Mouse (Mus musculus) thymus, postnatal 4 days (tissue): ENCODE results near the gene Cfap43.
A peak's percentile ranks its signal among the peaks of the same experiment; 100 is the strongest.

Experiments used
- DNase-seq: peaks from one replicate; pipeline ENCODE4 v3.0.0; 2021

Gene Cfap43

DNA sequence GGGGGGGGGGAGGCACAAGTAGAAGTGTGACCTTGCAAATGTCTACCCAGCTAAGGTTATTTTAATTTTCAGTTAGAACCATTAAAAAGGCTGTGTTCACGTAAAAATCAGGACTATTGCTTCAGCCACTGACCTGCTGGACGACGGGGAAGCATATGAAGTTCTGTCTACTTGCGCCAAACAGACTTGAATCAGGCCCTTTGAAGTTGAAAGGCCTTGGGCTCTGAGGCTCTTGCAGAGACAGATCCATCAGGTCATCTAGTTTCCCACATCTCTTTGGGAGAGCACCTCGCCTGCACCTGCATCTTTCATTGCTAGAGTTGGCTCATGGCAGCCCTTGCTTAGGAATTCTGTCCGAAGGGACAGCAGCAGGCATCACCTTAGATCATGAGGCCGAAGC, 5.7 kb downstream of the Cfap43 start:
- no peak for DNase-seq

DNA sequence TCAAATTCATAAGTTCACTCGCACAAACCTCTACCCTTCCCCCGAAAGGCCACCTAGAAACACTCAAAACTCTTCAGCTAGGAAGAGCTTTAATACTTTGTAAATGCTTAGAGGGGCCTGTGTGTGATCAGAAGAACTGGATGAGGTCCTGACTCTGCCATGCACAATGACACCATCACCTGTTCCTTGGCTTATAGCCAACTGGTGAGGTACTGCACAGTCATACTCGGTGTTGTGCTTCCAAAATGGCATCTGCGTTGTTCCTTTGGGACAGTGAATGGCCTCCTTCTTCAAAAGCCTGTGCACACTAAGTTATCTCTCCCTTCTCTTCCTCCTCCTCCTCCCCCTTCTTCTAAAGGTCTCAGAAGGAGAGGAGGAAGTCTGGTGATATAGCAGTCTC, 8.3 kb downstream of the Cfap43 start:
- DNase-seq = no peak

DNA sequence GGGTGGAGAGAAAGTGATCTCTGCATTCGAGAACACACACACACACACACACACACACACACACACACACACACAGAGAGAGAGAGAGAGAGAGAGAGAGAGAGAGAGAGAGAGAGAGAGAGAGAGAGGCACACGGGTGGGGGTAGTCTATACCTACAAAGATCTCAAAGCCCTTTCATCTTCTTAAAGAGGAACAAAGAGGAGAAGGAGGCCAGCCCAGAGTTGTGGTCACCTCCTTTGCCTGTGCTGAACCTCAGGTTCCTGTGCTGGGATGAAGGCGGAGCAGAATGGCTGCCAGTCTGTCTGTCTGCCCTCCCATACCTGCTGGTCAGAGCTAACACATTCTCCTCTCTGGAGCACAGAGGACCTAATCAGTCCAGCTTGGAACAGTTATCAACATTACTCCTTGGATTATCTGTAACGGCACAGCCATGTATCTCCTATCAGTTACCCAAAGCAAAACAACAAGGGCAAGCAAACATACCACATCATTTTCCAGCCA, 8.9 kb downstream of the Cfap43 start:
- peak; percentile 42 for DNase-seq

DNA sequence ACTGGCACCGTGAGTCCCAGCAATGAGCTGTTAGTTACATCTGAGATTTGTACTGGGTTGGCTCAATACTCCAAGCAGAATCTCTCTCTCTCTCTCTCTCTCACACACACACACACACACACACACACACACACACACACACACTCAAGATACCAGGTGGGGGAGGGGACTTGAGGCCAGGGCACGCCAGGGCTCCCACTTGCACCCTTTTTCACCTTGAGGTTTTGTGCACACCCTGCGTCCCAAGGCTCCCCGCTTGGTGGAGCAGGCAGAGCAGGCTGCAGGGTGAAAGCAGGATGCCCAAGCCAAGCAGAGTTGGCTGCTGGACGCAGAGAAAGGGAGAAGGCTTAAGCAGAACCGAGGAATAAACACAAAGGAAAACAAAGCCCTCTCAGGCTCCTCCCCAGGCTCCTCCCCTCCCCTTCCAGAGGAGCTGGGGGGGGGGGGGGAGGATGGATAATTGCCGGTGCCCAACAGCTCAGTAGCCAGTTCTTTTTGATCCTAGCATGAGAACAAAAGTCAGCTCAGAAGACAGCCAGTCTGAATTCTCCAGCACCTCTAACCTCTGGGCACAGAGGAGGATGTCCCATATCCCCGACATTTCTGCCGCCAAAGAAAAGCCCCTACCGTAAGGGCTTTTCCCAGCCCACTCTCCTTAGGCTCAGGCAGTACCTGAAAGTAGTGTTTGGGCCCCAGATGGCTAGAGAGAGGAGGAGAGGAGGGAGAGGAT, 9.5 kb downstream of the Cfap43 start:
- peak; percentile 47 for DNase-seq

DNA sequence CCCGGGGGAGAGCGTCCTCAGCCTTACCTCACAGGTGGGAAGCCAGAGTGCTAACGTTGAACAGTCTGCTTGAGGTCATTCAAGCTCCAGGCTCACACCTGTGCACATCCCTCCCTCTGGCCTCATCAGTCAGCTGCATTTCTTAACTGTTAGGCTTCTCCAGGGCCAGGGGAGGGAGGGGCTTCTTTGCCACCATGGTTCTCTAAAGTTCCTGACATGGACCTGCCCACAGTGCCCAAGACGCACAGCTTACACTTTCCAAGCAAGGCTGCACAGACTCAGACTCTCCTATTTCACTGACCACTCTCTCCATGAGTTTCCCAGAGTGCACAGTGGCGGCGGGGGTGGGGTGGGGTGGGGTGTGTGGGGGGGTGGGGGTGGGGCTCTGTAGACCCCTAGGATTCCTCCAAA, 10.1 kb downstream of the Cfap43 start:
- DNase-seq = no peak

DNA sequence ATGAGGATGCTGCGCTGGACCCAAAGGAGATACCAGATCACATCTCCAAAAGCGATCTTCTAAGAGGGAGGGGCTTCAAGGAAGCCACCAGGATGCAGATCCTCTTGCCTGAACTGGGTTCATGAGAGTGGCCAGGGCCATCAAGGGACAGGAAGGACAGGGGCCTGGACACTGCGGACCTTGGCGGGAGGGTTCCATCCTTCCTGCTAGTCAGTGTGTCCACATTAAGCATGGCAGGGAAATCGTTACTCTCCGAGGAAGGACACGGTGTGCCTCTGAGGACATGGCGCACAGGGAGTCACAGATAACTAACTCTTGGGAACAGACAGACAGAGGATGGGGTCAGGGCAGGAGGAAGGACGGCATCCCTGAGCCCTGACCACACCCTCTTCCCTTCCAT, 11.5 kb downstream of the Cfap43 start:
- DNase-seq = no peak

DNA sequence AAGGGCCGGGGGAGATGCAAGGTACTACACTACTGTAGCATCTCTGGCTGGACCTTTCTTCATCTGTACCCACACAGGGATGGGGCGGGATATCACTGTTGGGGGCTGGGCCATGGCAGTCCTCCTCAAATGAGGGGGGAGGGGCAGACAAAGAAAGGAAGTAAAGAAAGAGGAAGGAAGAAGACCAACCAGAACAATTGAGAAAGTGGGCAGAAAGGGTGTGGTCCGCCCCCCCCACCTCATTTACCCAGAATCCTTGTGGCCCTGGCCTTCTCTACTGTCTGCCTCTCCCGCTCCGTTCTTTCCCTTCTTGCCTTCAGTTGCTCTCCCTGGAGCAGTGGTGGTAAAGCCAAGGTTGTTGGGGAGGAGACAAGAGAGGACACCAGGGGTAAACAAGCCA, 13.5 kb downstream of the Cfap43 start:
- DNase-seq = peak; percentile 9

DNA sequence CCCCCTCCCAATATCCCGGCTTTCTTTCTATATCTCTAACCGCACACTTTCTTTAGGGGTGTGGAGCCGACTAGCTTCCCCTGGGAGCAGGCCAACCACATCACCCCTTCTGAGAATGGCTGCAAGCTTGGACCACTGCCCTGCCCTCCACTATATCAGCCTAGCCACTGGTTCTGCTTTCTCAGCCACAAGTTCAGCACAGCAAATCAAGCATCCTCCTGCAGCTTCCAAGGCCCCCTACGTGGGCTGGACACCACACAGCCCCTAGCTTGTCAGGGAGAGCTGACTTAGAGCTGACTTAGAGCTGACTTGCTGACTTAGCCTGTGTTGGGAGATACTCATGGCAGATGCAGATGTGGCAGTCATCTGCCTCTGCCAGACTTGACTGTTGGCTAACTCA, 14.0 kb downstream of the Cfap43 start:
- no peak for DNase-seq

DNA sequence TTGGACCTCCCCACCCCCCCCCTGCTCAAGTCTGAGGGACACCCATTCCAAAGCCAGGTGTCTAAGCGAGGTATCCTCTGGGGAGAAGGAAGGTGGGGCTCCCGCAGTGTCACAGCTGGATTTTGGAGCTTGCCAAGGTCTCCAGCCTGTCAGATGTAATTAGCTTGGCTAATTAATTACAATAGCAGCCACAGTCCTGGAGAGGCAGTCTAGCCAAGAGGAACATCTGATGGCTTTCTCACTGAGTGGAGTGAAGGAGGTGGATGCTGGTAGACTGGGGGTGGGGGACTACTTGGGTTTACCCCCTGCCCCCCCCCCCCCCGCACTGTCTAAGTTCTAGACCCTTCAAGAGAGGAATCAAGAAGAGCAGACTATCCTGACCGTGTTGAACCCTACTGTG, 15.4 kb downstream of the Cfap43 start:
- DNase-seq = no peak

DNA sequence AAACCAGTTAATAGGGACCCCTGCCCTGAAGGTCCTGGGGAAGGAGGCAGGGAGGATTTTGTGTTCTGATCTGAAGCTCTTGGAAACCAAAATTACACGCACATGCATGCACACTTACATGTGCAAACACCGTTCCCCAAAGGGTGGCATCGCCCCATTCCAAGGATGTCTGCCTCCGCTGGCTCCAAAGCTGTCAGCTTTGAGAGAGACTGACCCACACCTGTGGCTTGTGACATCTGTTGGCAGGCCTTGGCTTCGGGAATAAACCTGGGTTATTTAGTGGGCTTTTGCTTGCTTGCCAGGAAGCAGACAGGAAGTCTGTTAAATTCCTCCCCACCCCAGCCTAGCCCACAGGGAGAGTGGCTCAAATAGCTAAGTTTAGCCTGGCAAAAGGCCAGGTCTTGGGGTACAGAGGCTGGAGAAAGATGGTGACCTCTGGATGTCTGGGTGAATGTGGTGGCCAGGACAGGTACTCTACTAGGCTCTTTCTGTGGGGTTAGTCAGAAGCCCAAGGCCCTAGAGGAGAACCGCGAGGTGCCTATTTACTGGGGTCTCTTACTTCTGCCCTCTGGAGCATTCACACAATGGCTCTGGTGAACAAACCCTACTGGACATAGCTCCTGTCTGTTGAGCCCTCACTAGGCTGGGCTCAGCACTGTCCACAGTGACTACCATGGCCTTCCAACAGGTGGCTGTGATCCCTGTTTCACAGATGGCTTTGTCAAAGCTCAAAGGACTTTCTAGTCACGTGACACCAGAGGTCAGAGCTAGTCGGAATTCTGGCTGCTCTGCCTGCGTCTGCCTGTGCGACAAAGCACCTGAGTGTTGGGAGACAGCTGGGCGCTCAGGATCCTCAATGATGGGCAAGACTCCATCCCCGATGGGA, 16.5 kb downstream of the Cfap43 start:
- no peak for DNase-seq

DNA sequence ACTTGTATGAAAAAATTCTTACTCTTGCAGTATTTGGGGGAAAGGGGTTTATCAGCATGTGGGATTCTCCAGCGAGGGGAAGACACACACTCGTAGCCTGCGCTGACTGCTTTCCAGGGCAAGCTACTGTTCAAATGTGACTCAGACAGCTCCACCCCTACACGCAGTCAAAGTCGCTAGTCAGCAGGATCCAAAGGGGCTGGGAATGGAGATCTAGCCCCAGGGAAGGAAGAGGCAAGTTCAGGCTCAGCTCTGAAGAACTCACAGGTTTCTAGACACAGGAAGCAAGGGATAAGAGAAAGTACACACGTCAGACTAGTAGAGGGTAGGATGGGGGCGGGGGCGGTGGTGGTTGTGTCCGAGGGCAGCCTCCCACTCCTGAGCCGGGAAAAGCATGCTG, 18.5 kb downstream of the Cfap43 start:
- no peak for DNase-seq

DNA sequence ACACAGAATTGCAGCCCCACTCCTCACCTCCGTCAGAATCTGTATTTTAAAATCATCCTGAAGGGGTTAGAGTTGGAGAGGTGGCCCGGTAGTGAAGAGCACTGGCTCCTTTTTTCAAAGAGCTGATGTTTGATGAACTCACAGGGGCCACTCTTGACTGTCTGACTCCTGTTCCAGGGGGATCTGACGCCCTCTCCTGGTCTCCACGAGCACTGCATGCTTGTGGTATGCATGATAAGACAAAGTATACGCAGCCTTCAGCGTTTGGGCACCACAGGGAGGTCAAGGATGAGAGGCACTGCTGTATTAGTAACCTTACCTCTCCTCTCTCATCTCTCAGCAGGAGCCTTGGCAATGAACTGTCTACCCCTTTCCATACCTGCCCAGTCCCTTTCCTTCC, 19.1 kb downstream of the Cfap43 start:
- DNase-seq = peak; percentile 51

DNA sequence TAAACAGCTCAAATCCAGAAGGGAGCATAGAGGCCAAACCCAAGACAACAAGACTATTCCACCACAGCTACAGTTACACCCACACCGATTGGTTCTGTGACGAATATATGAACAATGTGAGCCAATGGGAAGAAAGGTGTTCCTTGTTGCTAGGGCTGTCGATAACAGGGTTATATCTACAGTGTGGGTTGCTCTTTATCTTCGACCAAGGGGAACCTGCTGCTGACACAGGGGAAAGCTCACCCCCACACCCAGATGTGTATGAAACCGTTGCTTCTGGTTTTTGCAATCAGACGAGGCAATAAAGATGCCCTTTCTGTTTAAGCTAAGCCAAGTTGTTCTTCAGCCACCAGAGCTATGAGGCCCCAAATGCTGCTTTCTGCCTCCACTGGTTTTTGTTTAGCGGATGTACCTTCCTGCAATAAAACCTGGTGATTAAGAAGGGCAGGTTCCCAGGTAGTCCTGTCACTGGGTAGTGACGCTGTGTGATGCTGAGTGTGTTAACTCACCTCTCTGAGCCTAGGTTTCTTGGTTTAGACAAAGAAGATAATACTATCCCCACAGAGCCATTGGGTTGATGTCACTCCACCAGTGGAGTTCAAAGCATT, 20.5 kb downstream of the Cfap43 start:
- no peak for DNase-seq

DNA sequence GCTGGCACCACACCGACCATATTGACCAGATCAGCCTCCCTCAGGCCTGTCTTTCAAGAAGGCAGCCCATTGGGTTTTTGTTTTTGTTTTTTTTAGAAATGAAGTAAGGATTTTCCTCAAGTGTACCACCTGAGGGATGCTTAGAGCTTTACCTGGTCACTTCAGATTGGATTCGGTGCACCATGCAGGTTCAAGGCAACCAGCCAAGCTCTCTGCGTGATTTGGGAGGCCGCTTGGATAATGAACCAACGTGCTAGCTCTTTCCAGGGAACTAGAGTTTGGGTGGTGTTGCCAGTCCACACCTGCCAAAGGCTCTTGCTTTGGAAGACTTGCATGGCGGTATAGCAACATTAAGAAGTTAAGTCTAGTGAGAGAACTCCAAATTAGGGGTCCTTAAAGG, 26.0 kb downstream of the Cfap43 start:
- DNase-seq = no peak

DNA sequence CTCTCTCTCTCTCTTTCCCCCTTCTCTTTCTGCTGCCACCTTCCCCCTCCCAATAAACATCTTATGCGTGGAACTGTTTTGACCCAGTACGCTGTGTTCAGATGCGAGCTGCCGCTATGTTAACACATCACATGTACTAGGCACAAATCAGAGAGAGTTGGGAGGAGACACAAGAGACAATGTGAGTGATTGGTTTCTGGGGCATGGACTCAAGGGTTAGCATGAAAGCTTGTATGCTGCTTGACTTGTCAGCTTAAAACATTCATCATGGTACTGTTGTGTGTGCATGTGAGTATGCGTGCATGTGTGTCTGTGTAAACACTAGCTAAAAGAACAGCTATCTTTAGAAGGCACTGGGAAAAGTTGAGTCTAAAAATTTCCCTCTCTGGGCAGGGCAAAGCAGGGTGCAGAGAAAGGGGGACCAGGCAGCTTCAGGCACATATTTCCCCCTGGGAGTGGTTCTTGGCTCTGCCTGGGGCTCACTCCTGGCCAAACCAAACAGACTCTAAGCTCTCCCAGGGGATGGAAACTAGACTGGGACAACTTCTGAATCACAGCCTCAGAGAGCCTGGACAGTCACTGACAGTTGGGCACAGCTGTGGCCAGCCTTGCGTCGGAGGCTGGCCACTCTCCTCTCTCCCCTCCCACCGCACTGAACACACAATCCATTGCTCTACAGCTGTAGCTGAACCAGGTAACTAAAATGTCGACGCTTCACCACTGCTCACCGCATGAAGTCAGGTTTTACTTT, 27.4 kb downstream of the Cfap43 start:
- DNase-seq = no peak

DNA sequence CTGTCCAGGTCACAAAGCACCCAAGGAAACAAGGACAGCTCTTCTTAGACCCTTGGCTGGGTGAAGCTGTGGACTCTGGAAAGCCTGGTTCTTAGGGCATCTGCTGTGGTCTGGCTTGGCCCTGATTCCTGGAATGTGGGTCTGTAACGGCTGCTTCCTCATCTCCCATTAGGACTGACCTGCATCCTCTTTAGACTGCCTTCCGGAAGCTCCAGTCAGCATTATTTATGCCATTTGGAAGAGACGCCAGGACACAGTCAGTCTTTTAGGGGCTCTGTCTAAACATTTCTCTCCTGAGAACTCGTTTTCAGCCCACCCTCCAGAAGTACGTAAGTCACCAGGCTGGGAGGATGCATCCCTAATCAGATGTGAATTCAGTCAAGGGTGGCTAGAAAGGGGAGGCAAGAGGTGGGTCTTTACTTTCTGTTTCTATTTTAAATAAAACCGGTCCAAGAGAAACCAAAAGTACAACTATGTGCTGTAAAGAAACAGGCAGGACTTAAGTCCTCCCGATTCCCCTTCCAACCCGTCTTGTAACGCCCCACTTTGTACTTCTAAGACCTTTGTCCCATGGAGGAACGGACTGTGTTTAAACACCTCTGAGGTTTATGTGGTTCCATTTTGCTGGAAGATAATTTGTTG, 28.5 kb downstream of the Cfap43 start:
- no peak for DNase-seq

DNA sequence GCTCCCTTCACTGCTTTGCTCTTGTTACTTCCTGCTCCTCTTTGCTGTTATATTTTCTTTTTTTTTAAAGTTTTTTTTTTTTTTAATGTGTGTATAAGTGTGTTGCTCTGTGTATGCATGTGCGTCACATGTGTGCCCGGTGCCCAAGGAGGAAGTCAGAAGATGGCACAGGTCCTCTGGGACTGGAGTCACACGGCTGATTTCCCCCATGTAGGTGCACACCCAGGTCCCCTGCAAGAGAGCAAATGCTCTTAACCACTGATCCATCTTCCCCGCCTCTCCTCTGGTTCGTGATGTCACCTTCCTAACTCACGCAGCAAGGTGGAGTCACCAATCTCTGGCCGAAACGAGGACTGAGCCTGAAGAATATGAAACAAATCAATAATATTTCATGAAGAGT, 31.1 kb downstream of the Cfap43 start:
- DNase-seq = peak; percentile 17

DNA sequence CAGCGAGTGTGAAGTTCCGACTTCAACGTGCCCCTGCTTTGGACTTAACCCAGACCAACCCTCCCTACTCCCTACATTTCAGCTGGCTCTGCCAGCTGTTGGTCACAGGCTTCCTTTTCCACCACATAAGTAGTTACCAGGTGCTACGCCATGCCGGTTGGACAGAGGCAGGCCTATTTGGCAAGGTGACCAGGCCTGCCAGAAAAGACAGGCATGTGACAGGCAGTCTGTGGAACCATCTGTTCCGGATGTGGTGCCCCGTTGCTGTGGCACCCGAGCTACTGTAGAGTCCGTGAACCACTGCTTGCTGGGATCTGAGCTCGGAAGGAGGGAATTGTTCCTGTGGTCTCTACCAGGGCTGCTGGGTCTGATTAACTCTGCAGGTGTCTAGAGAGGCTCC, 31.7 kb downstream of the Cfap43 start:
- peak; percentile 54 for DNase-seq

DNA sequence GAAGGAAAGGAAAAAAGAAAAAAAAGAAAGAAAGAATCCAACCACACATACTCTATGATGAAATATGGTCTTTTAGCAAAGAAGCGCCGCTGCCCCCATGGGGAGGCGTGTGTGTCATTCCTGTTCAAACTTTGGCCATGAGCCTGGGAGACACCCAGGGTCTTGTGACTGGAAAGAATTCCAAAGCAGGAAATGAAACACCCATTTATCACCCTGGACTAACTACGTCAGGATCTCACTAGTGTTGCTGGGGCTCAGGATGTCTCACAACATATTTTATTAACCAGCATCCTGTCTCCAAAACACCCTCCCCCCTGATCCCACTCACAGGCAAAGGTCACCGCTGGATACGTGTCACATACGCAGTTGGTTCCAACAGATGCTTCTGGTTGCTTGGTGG, 32.5 kb downstream of the Cfap43 start:
- DNase-seq = no peak

DNA sequence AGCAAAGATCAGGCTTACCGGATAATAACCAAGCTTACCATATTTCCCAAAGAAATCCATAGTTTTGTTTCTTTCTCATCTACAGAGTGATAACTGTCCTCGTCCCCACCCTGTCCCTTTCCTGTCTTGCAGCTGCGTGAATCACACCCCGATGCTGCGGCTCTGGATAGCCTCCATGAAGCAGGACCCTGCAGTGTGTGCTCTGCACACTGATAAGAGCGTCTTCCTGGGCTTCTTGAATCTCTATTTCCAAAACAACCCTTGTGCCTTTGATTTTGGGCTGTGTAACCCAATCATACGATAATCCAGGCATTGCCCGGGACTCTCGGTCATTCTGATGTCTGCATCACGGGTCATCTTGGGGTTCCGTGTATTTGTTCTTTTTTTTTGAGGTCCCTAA, 33.2 kb downstream of the Cfap43 start:
- no peak for DNase-seq

DNA sequence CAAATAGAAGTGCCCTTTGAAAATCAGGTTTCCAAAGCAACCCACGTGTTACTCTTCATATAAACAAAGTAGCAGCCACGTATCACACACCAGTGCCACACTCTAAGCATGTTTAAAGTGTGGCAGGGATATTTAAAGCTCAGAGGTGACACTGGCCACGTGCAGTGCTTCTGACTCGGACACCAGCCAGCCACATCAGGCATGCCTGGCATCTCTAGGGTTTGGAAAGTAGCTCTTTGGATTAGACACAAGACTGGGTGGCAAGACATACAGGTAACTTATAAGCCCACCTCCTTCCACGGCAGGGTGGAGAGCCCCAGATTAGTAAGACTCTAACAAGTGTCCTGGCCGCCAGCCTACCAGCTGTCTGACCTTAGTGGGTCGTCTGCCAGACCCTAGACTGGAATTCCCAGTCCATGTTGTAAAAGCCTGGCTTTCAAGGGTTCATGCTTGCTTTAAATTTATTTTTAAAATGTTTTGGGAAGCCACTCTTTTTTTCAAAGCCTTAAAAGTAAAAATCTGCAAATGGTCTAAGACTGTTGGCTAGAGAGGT, 33.8 kb downstream of the Cfap43 start:
- no peak for DNase-seq
